Mouse (Mus musculus) limb, embryonic 15.5 days (tissue): ENCODE data around the gene Mamdc4. TPM values are rescaled to one million over a fixed set of nuclear protein-coding genes. Genes with fewer than 3 reads are reported as not detected.

Experiments
- ATAC-seq: fragments of 200-750 bp; cut with Nextera tagmentation; 2 replicates; pipeline ENCODE4 v1.8.0; 2017; ENCODE audit warnings: low read depth, moderate TSS enrichment; ENCODE audit not compliant: insufficient number of reproducible peaks, low FRiP score, low TSS enrichment
- H3K27ac ChIP-seq: fragments of 300-500 bp; sonication (generic); 2 replicates; pipeline ENCODE4 v1.5.1; 2015; ENCODE audit warnings: moderate library complexity, mild to moderate bottlenecking, inconsistent platforms
- H3K27me3 ChIP-seq: fragments of 300-500 bp; sonication (generic); 2 replicates; pipeline ENCODE4 v1.6.1; 2015; ENCODE audit warnings: inconsistent platforms
- H3K36me3 ChIP-seq: fragments of 300-500 bp; sonication (generic); 2 replicates; pipeline ENCODE4 v1.6.1; 2015; ENCODE audit warnings: inconsistent platforms
- H3K4me1 ChIP-seq: fragments of 300-500 bp; sonication (generic); 2 replicates; pipeline ENCODE4 v1.6.1; 2015; ENCODE audit warnings: inconsistent platforms
- H3K4me2 ChIP-seq: fragments of 300-500 bp; sonication (generic); 2 replicates; pipeline ENCODE4 v1.6.1; 2015; ENCODE audit warnings: mild to moderate bottlenecking, inconsistent platforms
- H3K4me3 ChIP-seq: fragments of 300-500 bp; sonication (generic); 2 replicates; pipeline ENCODE4 v1.5.1; 2015; ENCODE audit warnings: mild to moderate bottlenecking, inconsistent platforms
- H3K9ac ChIP-seq: fragments of 300-500 bp; sonication (generic); 2 replicates; pipeline ENCODE4 v1.6.1; 2015; ENCODE audit warnings: inconsistent platforms
- H3K9me3 ChIP-seq: fragments of 300-500 bp; sonication (generic); 2 replicates; pipeline ENCODE4 v1.6.1; 2016; ENCODE audit warnings: inconsistent platforms
- WGBS: fragments of 180-500 bp; shearing (Covaris S2); methylation state at CpG from one replicate; pipeline ENCODE4 v1.1.7; 2015; 5-methylcytosine and 5-hydroxymethylcytosine counted together
- polyA plus RNA-seq: library from polyadenylated mRNA; unstranded; fragments of >200 nt; fragmentation: Nextera tagmentation; extraction: Ambion mirVana; gene quantifications from 2 replicates; pipeline ENCODE4 v1.2.1, GENCODE M21; 2015

The Mamdc4 gene
- polyA plus RNA-seq, 1 experiment from 2014 or later: 0.81 TPM

DNA sequence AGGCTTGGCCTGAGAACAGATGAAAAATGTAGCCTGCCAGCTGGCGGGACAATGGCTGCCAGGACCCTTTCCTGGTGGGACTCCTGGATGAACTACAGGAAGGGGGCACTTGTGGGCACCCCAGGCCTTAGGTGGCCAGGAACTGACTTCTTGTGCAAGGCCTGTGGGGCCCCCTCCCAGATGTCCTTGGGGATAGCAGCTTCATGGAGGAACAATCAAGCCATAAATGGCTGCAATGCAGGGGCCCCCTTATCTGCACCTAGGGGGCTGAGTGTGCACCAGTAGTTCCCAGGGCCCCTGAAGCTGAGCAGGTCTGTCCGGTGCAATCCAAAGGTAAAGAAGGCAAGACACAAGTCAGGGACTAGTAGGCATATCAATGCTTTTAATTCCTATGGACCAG lies 1.6 kb downstream of the Mamdc4 start:
- Histone ChIP-seq H3K9ac (no peak overlapping the region), H3K4me1 (peaks cover 42% of the 10 kb centered on the region), H3K27me3 (peaks cover 20% of the 10 kb centered on the region), H3K4me2 (no peak overlapping the region; the same call in 1 of the 2 replicates), H3K4me3 (no peak overlapping the region), H3K36me3 (peaks cover 38% of the 10 kb centered on the region), H3K27ac (no peak overlapping the region), H3K9me3 (no peaks in the 10 kb centered on the region)
- 92% methylated on average over 2 of the region's 2 CpGs for WGBS
- ATAC-seq: no peak

GRCm38 (mm10) chr2:25571221-25571620 lies 3.4 kb downstream of the Mamdc4 start:
- no peak for ATAC-seq
- 92% methylated on average over 4 of the region's 4 CpGs for WGBS
- Histone ChIP-seq H3K4me3 (no peak overlapping the region), H3K4me1 (peaks cover 24% of the 10 kb centered on the region), H3K36me3 (peaks cover 56% of the 10 kb centered on the region), H3K27ac (no peak overlapping the region), H3K9ac (no peak overlapping the region), H3K27me3 (peaks cover 2% of the 10 kb centered on the region), H3K4me2 (no peak overlapping the region), H3K9me3 (no peaks in the 10 kb centered on the region)

DNA sequence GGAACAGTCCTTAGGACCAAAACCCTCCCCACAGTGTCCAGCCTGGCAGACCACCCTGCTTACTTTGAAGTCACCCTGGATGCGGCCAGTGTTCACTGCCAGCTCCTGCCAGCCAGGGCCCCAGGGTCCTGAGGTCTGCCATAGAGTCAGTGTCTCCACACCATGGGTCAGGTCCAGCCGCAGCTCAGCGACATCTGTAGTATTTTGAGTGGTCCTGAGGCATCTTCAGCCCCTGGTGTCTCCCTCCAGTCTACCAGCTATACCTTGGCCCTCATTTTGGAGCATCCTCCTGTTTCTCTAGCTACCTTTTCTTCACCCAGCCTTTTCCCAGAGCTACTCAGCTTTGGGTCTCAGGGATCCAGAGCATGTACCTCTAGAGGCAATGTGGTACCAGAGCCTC lies 5.3 kb downstream of the Mamdc4 start:
- no peak for ATAC-seq
- H3K9ac ChIP-seq: no peak overlapping the region
- no peak overlapping the region for H3K27ac ChIP-seq
- H3K4me3 ChIP-seq: no peak overlapping the region
- H3K36me3 ChIP-seq: peaks cover 75% of the 10 kb centered on the region
- H3K27me3 ChIP-seq: no peaks in the 10 kb centered on the region
- H3K9me3 ChIP-seq: no peaks in the 10 kb centered on the region
- H3K4me1 ChIP-seq: peaks cover 14% of the 10 kb centered on the region
- no peak overlapping the region for H3K4me2 ChIP-seq
- 89% methylated on average over 3 of the region's 3 CpGs for WGBS

DNA sequence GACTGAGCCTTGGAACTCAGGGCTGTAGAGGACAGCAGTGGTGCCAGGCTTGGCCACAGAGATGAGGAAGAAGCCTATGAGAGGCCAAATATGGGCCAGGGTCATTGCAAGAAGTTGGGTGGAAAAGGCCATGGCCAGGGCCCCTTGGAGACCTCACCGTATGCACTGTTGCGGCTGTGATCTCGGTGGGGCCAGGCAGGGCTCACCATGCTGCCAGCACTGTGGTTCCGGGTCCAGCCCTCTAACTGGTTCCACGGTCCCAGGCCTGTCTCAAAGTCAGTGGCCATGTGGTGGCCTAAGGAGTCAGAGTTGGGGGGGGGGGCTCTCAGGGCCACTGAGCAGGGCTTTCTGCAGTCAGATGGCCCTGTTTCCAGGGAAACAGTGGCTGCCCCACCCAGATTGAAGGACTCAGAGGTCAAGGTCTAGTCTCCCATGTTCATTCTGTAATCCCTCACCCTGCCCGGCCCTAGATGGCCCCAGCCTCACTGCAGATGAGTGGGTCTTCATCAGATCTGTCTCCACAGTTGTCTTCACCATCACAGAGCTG lies 6.1 kb downstream of the Mamdc4 start:
- Histone ChIP-seq H3K9me3 (no peaks in the 10 kb centered on the region), H3K4me2 (no peak overlapping the region), H3K9ac (no peak overlapping the region), H3K27me3 (no peaks in the 10 kb centered on the region), H3K4me1 (peaks cover 7% of the 10 kb centered on the region), H3K4me3 (no peak overlapping the region), H3K27ac (no peak overlapping the region), H3K36me3 (peaks cover 83% of the 10 kb centered on the region)
- 89% methylated on average over 6 of the region's 6 CpGs for WGBS
- ATAC-seq: no peak

GRCm38 (mm10) chr2:25566558-25566957 lies 8.1 kb downstream of the Mamdc4 start:
- 77% methylated on average over 6 of the region's 6 CpGs for WGBS
- ATAC-seq: no peak

GRCm38 (mm10) chr2:25565741-25566140 lies 8.9 kb downstream of the Mamdc4 start:
- Histone ChIP-seq H3K36me3 (peaks cover 94% of the 10 kb centered on the region), H3K9ac (no peak overlapping the region), H3K9me3 (no peaks in the 10 kb centered on the region), H3K27ac (no peak overlapping the region), H3K4me1 (0 out of 2 replicates have a peak, but pooled peaks cover under 1% of the 10 kb centered on the region), H3K4me2 (no peak overlapping the region), H3K27me3 (no peaks in the 10 kb centered on the region), H3K4me3 (no peak overlapping the region)
- WGBS: 88% methylated on average over 8 of the region's 8 CpGs
- no peak for ATAC-seq

More at GRCm38 (mm10) chr2:25566558-25566957, 8.1 kb downstream of the Mamdc4 start:
- no peaks in the 10 kb centered on the region for H3K4me1 ChIP-seq
- H3K27me3 ChIP-seq: no peaks in the 10 kb centered on the region
- H3K27ac ChIP-seq: no peak overlapping the region
- no peaks in the 10 kb centered on the region for H3K9me3 ChIP-seq
- peaks cover 93% of the 10 kb centered on the region for H3K36me3 ChIP-seq
- H3K4me2 ChIP-seq: no peak overlapping the region
- H3K4me3 ChIP-seq: no peak overlapping the region
- H3K9ac ChIP-seq: no peak overlapping the region

- H3K36me3 ChIP-seq: peaks cover 74% of the 10 kb centered on the region
- 83% methylated on average over 9 of the region's 9 CpGs for WGBS
- no peaks in the 10 kb centered on the region for H3K27me3 ChIP-seq
- H3K4me3 ChIP-seq: no peak overlapping the region
- H3K27ac ChIP-seq: no peak overlapping the region
- H3K9ac ChIP-seq: no peak overlapping the region
- peaks cover 23% of the 10 kb centered on the region for H3K4me1 ChIP-seq
- H3K9me3 ChIP-seq: no peaks in the 10 kb centered on the region
- ATAC-seq: no peak
- no peak overlapping the region for H3K4me2 ChIP-seq
Observed at GRCm38 (mm10) chr2:25561946-25562345, 12.7 kb downstream of the Mamdc4 start.

GRCm38 (mm10) chr2:25560551-25560950 lies 14.1 kb downstream of the Mamdc4 start:
- Histone ChIP-seq H3K4me1 (peaks cover 31% of the 10 kb centered on the region), H3K9ac (no peak overlapping the region), H3K9me3 (no peaks in the 10 kb centered on the region), H3K4me2 (no peak overlapping the region), H3K36me3 (peaks cover 60% of the 10 kb centered on the region), H3K27me3 (no peaks in the 10 kb centered on the region), H3K4me3 (no peak overlapping the region), H3K27ac (no peak overlapping the region)
- 76% methylated on average over 8 of the region's 8 CpGs for WGBS
- ATAC-seq: no peak

DNA sequence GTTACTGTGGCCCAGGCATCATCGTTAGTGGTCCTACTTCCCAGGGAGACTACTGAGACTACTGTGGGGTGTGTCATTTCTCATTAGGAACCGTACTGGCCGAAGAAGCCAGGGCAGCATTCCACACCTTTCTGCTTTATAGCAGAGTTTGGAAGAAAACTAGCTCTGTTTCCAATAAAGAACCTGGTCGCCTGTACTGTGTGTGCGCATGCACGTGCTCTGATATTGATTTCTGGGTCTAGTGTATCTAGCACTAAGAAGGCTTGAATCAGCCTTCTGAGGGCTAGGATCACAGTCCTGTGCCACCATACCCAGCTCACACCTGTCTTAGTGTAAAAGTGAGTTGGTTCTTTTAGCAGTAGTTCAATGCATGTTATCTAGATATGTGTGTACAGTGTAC lies 15.9 kb downstream of the Mamdc4 start:
- no peak for ATAC-seq
- Histone ChIP-seq H3K36me3 (peaks cover 43% of the 10 kb centered on the region), H3K4me2 (peak overlapping the region; percentile 83), H3K9me3 (no peaks in the 10 kb centered on the region), H3K4me3 (peak overlapping the region; percentile 99), H3K27ac (peak overlapping the region; percentile 80; the same call in 1 of the 2 replicates), H3K27me3 (no peaks in the 10 kb centered on the region), H3K9ac (peak overlapping the region; percentile 94), H3K4me1 (peaks cover 31% of the 10 kb centered on the region)
- WGBS: 42% methylated on average over 6 of the region's 6 CpGs

DNA sequence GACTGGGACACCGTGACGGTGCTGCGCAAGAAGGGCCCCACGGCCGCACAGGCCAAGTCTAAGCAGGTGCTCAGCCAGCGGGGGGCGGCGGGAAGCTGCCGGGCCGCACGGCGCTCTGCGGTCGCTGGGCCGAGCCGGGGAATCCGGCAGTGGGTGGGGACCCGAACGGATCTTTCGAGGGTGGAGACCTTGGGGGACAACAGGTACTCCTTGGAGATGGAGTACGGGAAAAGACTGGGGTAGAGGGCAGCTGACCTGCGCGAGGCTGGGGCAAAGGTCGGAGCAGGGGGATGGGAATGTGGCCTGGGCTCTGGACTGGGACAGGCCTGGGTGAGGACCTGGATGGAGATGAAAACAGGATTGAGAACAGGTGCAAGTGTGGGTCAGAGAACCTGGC lies 16.7 kb downstream of the Mamdc4 start:
- H3K9ac ChIP-seq: peak overlapping the region; percentile 94
- peaks cover 31% of the 10 kb centered on the region for H3K4me1 ChIP-seq
- WGBS: under 1% methylated on average over 24 of the region's 24 CpGs
- peak overlapping the region; percentile 80 for H3K27ac ChIP-seq
- no peaks in the 10 kb centered on the region for H3K27me3 ChIP-seq
- H3K36me3 ChIP-seq: peaks cover 35% of the 10 kb centered on the region
- peak overlapping the region; percentile 99 for H3K4me3 ChIP-seq
- H3K4me2 ChIP-seq: peak overlapping the region; percentile 83
- H3K9me3 ChIP-seq: no peaks in the 10 kb centered on the region
- peak; percentile 11 for ATAC-seq

DNA sequence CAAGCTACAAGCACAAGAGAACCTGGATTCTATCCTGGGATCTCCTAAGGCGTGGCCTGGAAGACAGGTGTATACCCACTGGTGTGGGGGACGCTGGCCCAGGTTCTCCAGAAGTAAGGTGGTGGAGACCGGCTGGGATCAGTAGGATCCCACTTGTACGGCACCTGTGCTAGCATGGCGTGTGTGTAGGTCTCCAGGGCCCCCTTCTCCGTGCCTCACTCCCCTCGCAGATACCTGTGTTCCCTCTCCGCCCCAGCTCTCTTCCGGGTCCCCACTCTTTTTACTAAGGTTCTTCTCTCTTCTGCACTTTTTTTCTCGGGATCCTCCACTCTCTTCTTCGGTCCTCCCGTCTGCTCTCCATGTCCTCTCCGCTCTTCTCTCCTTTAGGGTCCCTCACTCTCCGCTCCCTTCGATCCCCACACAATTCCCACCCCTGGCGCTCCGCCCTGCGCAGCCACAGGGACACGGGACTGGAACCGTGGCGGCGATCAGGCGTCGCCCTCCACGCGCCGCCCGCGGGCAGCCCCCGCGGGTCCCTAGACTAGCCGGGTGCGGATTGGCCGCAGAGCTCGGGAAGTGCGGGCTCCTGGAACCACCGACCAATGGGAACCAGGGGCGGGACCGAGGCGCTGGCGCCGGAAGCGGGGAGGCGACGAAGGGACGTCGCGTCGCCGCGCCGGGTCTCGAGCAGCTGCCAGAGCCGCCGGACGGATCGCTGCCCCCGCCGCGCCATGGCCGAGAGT lies 17.3 kb downstream of the Mamdc4 start, which contains the start of gene Edf1:
TSS of gene Edf1 (plus strand) at position 627 of the 743 bp plus-strand sequence.
- Histone ChIP-seq H3K4me3 (peak within 1 kb of the TSS; percentile 99), H3K9me3 (no peaks in the 10 kb centered on the region), H3K9ac (peak within 1 kb of the TSS; percentile 94), H3K36me3 (peaks cover 29% of the 10 kb centered on the region), H3K4me1 (peaks cover 31% of the 10 kb centered on the region), H3K27ac (peak within 1 kb of the TSS; percentile 80), H3K4me2 (peak within 1 kb of the TSS; percentile 83), H3K27me3 (no peaks in the 10 kb centered on the region)
- peak; percentile 94 for ATAC-seq
- under 1% methylated on average over 61 of the region's 61 CpGs for WGBS

- 57% methylated on average over 1 of the region's 1 CpGs for WGBS
- peaks cover 31% of the 10 kb centered on the region for H3K4me1 ChIP-seq
- ATAC-seq: no peak
- H3K4me2 ChIP-seq: no peak overlapping the region
- H3K27me3 ChIP-seq: no peaks in the 10 kb centered on the region
- H3K27ac ChIP-seq: no peak overlapping the region
- H3K36me3 ChIP-seq: peaks cover 18% of the 10 kb centered on the region
- H3K9ac ChIP-seq: no peak overlapping the region
- no peak overlapping the region for H3K4me3 ChIP-seq
- no peaks in the 10 kb centered on the region for H3K9me3 ChIP-seq
Observed at GRCm38 (mm10) chr2:25556296-25556695, 18.3 kb downstream of the Mamdc4 start.
